Mouse (Mus musculus) kidney, adult 2 months (tissue): ENCODE measurements around the gene Drc3.

Experiments
- CTCF ChIP-seq: fragments of 200-500 bp; conservative IDR thresholded peaks from 2 replicates; pipeline ENCODE4 v1.5.1; 2011; ENCODE audit warnings: low read depth, mild to moderate bottlenecking, control low read depth, low read length, moderate library complexity, mixed read lengths; ENCODE audit not compliant: insufficient read depth, insufficient read length
- POLR2A ChIP-seq: fragments of 200-500 bp; IDR thresholded peaks from one replicate; pipeline ENCODE4 v1.6.1; 2011; ENCODE audit warnings: low read depth, low read length, control low read depth

- no peak for TF ChIP-seq CTCF
- TF ChIP-seq POLR2A, result no peak
Measured at GRCm38 (mm10) chr11:60333461-60333860, 19.7 kb upstream of the Drc3 start.
